Mouse (Mus musculus): Measurements from ENCODE around the gene Defb29.

Gene Defb29

DNA sequence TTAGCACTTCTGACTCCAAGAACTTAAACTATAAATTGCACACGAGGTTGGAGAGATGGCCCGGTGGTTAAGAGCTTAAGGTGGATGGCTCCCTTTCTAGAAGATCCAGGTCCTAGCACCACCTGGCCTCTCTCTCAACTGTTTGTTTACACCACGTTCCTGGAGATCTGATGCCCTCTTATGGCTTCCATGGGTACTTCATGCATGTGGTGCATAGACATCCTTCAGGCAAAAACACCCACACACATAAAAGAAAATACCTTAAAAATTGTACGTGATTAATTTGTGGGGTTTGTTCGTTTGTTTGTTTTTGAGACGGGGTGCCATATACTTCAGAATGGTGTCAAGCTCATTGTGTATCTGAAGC lies 39.1 kb downstream of the Defb29 start:
- no peak for DNase-seq (ENCODE audit: low spot score in 2 of 2)

DNA sequence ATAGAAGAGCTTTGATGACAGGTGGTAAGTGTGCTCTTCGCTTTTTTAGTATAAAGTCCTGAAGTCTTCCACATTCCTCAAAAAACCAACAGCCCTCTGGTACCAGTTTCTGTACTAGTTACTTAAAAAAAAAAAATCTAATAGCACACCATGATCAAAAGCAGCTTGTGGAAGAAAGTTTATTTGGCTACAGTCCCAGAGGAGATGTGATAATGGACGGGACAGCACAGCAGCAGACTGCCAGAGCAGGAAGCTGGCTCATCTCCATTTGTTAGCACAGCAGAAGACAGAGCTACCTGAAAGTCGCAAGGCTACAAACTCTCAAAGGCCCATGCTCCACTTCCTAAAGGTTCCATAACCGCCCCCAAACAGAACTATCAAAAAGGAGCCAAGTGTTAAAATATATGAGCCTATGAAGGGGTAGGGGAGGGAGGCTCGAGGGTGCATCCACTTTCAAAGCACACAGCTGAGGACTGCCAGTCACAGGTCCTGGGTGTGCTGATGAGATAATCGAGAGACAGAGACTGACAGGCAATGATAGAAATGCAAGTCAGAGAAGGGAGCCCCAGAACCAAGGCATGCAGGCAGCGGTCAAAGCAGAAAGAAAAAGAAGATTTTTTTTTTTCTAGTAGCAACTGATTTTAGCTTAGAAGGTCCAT lies 39.6 kb downstream of the Defb29 start:
- no peak for DNase-seq (ENCODE audit: low spot score in 2 of 2)

DNA sequence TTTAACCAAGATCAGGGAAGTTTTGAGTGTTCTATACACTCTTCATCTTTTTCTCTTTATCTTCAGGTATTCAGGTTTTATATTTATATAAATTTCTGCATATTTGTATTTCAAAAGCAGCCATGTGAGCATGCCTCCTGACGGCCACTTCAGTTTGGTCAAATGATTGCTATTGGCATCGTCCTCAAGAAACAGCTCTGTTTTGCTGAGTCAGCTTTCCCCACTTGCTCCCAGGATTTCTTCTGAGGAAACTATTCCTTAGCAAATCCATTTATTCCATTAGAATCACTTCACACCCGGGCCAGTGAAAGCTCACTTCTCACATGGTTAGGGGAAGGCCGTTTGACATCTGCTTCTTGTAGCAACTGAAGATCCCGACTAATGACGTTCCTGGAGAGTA lies 41.9 kb downstream of the Defb29 start:
- no peak for DNase-seq (ENCODE audit: low spot score in 2 of 2)

DNA sequence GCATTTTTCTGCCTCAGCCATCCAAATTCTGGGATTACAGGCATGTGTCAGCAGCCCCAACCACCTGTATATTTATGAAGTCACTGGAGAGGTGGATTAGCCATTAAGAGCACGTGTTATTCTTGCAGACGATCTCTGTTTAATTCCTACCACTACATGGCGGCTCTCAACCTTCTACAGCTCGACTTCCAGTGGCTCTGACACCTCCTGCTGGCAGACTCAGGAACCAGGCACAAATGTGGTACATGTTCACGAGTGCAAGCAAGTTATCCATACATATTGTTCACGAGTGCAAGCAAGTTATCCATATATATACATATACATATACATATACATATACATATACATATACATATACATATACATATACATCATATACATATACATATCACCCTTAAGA lies 46.7 kb downstream of the Defb29 start:
- DNase-seq (ENCODE audit: low spot score in 2 of 2) = no peak

DNA sequence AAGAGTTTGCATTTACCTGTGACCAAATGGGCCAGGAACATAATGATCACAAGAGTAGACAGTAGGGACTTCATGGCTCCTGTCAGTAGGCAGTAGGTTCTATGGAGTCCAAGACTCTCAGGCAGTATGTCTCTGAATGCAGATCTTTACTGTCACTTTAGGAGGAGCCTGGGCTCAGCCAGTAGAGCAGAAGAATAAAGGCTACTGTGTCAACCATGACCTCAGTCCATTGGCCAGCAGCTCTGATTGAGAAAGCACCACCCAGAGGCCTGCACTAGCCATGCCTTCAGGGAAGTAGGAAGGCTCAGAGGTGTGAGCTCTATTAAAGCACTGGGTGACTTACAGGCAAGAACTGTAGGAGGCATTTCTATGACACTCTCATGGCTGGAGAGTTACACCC lies 49.9 kb downstream of the Defb29 start, which contains the start of gene Defb22:
Gene Defb22, minus strand, starts transcription at position 101 of the 400 bp plus-strand sequence.
- no peak for DNase-seq (ENCODE audit: low spot score in 2 of 2)

All from thymus, postnatal 10 days (tissue).